Mouse (Mus musculus) neural tube, embryonic 15.5 days (tissue): ENCODE results near the gene Stx1b. TPM values are rescaled to one million over a fixed set of nuclear protein-coding genes. Genes with fewer than 3 reads are reported as not detected.

Experiments used
- ATAC-seq: fragments of 200-750 bp; cut with Nextera tagmentation; 2 replicates; pipeline ENCODE4 v1.8.0; 2017; ENCODE audit warnings: mild to moderate bottlenecking, moderate TSS enrichment, moderate library complexity; ENCODE audit not compliant: low FRiP score
- H3K27ac ChIP-seq: fragments of 300-500 bp; sonication (generic); replicated peaks from 2 replicates; pipeline ENCODE4 v1.5.1; 2015; ENCODE audit warnings: mild to moderate bottlenecking, inconsistent platforms
- H3K27me3 ChIP-seq: fragments of 300-500 bp; sonication (generic); replicated peaks from 2 replicates; pipeline ENCODE4 v1.6.1; 2015; ENCODE audit warnings: inconsistent platforms
- H3K36me3 ChIP-seq: fragments of 300-500 bp; sonication (generic); 2 replicates; pipeline ENCODE4 v1.6.1; 2015; ENCODE audit warnings: inconsistent platforms
- H3K4me1 ChIP-seq: fragments of 300-500 bp; sonication (generic); 2 replicates; pipeline ENCODE4 v1.6.1; 2015; ENCODE audit warnings: inconsistent platforms
- H3K4me2 ChIP-seq: fragments of 300-500 bp; sonication (generic); 2 replicates; pipeline ENCODE4 v1.6.1; 2015; ENCODE audit warnings: inconsistent platforms, mild to moderate bottlenecking, moderate library complexity
- H3K4me3 ChIP-seq: fragments of 300-500 bp; sonication (generic); replicated peaks from 2 replicates; pipeline ENCODE4 v1.5.1; 2015; ENCODE audit warnings: mild to moderate bottlenecking, inconsistent platforms
- H3K9ac ChIP-seq: fragments of 300-500 bp; sonication (generic); replicated peaks from 2 replicates; pipeline ENCODE4 v1.6.1; 2015; ENCODE audit warnings: mild to moderate bottlenecking, inconsistent platforms
- H3K9me3 ChIP-seq: fragments of 300-500 bp; sonication (generic); replicated peaks from 2 replicates; pipeline ENCODE4 v1.6.1; 2016; ENCODE audit warnings: inconsistent platforms
- WGBS: fragments of 180-500 bp; shearing (Covaris S2); methylation state at CpG from one replicate; pipeline ENCODE4 v1.1.7; 2015; ENCODE audit warnings: mixed read lengths; 5-methylcytosine and 5-hydroxymethylcytosine counted together
- polyA plus RNA-seq: library from polyadenylated mRNA; unstranded; fragments of >200 nt; fragmentation: Nextera tagmentation; extraction: Ambion mirVana; gene quantifications from 2 replicates; pipeline ENCODE4 v1.2.1, GENCODE M21; 2015

Gene Stx1b
- polyA plus RNA-seq, result 66.0 and 70.8 TPM in 2 replicates

GRCm38 (mm10) chr7:127824176-127824871 is at the start of gene Stx1b, which contains the start of gene Stx4a:
Gene Stx1b, minus strand, starts transcription at chr7:127824549.
Gene Stx4a, plus strand, starts transcription at chr7:127824294.
- Histone ChIP-seq H3K4me3 (peak within 1 kb of the TSS; percentile 73), H3K9ac (peak within 1 kb of the TSS; percentile 96), H3K27me3 (no peaks in the 10 kb centered on the region), H3K4me2 (peak within 1 kb of the TSS; percentile 77), H3K36me3 (0 out of 2 replicates have a peak, but pooled peaks cover 2% of the 10 kb centered on the region), H3K27ac (peak within 1 kb of the TSS; percentile 95), H3K4me1 (peaks cover 40% of the 10 kb centered on the region), H3K9me3 (no peaks in the 10 kb centered on the region)
- ATAC-seq, result peak; percentile 91
- 2% methylated on average over 34 of the region's 38 CpGs for WGBS

- H3K9ac ChIP-seq, result no peak overlapping the region
- peaks cover 47% of the 10 kb centered on the region for H3K36me3 ChIP-seq
- peaks cover 37% of the 10 kb centered on the region for H3K4me1 ChIP-seq
- no peak overlapping the region for H3K4me3 ChIP-seq
- no peaks in the 10 kb centered on the region for H3K9me3 ChIP-seq
- 87% methylated on average over 5 of the region's 5 CpGs for WGBS
- H3K27me3 ChIP-seq, result no peaks in the 10 kb centered on the region
- ATAC-seq, result no peak
- no peak overlapping the region for H3K4me2 ChIP-seq
- H3K27ac ChIP-seq, result no peak overlapping the region
These were observed 45.9 kb upstream of the Stx1b start for GRCm38 (mm10) chr7:127870136-127870821.

- H3K4me3 ChIP-seq, result no peak overlapping the region
- H3K4me2 ChIP-seq, result no peak overlapping the region
- H3K9me3 ChIP-seq, result no peaks in the 10 kb centered on the region
- no peaks in the 10 kb centered on the region for H3K27me3 ChIP-seq
- peaks cover 52% of the 10 kb centered on the region for H3K36me3 ChIP-seq
- peak overlapping the region; percentile 4; the same call in 1 of the 2 replicates for H3K27ac ChIP-seq
- ATAC-seq, result no peak
- peaks cover 32% of the 10 kb centered on the region for H3K4me1 ChIP-seq
- WGBS, result 67% methylated on average over 3 of the region's 3 CpGs
- H3K9ac ChIP-seq, result no peak overlapping the region
These were observed 44.9 kb upstream of the Stx1b start for GRCm38 (mm10) chr7:127869149-127869810.

- Histone ChIP-seq H3K9me3 (no peaks in the 10 kb centered on the region), H3K9ac (no peak overlapping the region), H3K27ac (no peak overlapping the region), H3K36me3 (peaks cover 57% of the 10 kb centered on the region), H3K4me3 (no peak overlapping the region), H3K4me2 (no peak overlapping the region), H3K27me3 (no peaks in the 10 kb centered on the region), H3K4me1 (peaks cover 18% of the 10 kb centered on the region)
- WGBS, result 97% methylated on average over 18 of the region's 18 CpGs
- ATAC-seq, result no peak
These were observed 43.3 kb upstream of the Stx1b start for GRCm38 (mm10) chr7:127867641-127868040.

DNA sequence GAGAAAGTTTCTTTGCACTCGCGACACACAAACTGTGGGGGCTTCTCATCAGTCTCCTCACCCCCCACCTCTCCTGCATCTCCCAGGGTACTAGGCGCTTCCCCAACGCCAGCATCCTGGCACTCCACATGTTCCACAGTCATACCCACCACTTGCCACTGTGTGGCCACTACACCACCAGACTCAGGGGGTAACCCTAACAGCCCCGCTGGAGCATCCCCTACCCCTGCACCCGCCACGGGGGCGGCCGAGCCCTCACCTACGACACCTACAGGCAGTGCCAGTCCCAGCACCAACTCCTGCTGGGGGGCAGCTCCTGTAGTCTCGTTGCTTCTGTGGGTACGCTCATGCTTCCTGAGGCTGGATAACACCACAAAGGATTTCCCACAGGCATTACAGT is 42.1 kb upstream of the Stx1b start:
- no peak overlapping the region for H3K4me3 ChIP-seq
- no peak overlapping the region for H3K27ac ChIP-seq
- H3K4me1 ChIP-seq, result peaks cover 11% of the 10 kb centered on the region
- ATAC-seq, result no peak
- H3K9ac ChIP-seq, result no peak overlapping the region
- H3K4me2 ChIP-seq, result no peak overlapping the region
- H3K27me3 ChIP-seq, result no peaks in the 10 kb centered on the region
- no peaks in the 10 kb centered on the region for H3K9me3 ChIP-seq
- WGBS, result 97% methylated on average over 12 of the region's 12 CpGs
- peaks cover 49% of the 10 kb centered on the region for H3K36me3 ChIP-seq

DNA sequence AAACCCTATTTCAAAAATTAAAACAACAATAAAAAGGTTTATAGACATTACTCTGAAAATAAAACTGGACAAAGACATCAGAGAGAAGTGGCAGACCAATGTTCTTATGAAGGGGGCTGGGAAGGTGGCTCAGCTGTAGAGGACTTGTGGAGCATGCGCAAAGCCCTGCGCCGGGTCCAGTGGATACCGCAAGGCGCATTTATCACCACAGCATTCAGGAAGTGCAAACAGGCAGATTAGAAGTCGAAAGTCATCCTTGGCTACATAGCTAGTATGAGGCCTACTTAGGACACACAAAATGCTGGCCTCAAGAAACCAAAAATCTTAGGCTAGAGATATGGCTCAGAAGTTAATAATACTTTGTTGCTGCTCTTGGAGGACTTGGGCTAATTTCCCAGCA is 33.9 kb upstream of the Stx1b start:
- Histone ChIP-seq H3K4me3 (no peak overlapping the region), H3K9ac (no peak overlapping the region), H3K4me1 (no peaks in the 10 kb centered on the region), H3K27ac (no peak overlapping the region), H3K4me2 (no peak overlapping the region), H3K9me3 (no peaks in the 10 kb centered on the region), H3K27me3 (no peaks in the 10 kb centered on the region), H3K36me3 (no peaks in the 10 kb centered on the region)
- ATAC-seq, result no peak
- WGBS, result 97% methylated on average over 6 of the region's 6 CpGs

DNA sequence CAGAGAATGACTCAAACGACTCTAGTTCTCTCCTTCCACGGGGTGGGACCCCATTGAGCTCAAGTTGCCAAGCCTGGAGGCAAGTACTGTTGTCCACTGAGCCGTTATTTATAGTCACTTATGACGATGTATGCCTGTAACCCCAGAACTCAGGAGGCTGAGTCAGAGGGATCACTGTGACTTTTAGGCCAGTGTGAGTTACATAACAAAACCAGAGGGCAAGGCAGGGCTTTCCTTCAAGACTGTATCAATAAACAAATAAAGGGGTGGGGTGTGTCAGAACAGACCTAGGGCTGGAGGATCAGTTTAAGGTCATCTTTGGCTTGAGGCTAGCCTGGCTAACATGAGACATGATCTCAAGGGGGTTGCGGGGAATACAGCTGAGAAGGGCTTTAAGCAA is 26.6 kb upstream of the Stx1b start:
- H3K9ac ChIP-seq, result no peak overlapping the region
- no peak overlapping the region for H3K4me2 ChIP-seq
- no peak for ATAC-seq
- no peak overlapping the region for H3K27ac ChIP-seq
- no peaks in the 10 kb centered on the region for H3K9me3 ChIP-seq
- H3K36me3 ChIP-seq, result peaks cover 8% of the 10 kb centered on the region
- H3K4me3 ChIP-seq, result no peak overlapping the region
- WGBS, result 73% methylated on average over 5 of the region's 5 CpGs
- no peaks in the 10 kb centered on the region for H3K4me1 ChIP-seq
- no peaks in the 10 kb centered on the region for H3K27me3 ChIP-seq

DNA sequence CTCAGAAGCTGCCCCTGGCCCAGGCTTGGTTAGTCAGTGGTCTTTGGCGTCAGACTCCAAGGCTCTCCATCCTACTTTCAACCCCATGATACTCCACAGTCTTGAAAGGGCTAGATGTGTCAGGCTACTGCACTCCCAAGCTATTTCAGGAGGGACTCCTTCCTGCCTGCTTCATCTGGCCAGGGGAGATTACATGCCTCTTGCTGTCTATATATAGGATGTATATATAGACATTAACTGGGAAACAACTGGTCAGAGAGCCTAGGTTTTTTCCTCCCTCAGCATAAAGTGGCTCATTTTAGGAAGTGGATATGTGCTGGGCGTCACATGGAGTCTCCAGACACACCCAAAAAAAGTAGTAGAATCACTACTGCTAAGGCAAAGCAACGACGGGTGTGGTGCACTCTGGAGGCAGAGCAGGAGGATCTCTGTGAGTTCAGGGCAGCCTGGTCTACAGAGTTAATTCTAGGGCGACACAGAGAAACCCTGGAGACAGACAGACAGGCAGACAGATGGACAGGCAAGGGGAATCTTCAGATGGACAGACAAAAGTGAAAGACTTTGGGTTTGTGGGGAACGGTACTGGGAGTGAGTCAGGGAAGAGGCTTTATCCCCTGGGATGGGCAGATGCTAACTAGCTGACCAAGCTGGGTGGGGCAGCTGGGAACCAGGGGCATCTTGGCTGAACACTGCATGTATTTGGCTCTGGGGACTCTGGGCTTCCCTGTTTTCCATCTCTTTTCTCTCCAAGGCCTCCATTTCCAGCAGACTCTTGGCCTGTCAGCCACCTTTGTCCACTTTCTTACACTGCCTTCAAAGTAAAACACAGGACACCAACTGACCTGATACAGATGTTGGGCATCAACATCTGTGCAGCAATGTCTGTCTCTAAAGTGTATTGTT is 25.9 kb upstream of the Stx1b start:
- WGBS, result 76% methylated on average over 6 of the region's 6 CpGs

DNA sequence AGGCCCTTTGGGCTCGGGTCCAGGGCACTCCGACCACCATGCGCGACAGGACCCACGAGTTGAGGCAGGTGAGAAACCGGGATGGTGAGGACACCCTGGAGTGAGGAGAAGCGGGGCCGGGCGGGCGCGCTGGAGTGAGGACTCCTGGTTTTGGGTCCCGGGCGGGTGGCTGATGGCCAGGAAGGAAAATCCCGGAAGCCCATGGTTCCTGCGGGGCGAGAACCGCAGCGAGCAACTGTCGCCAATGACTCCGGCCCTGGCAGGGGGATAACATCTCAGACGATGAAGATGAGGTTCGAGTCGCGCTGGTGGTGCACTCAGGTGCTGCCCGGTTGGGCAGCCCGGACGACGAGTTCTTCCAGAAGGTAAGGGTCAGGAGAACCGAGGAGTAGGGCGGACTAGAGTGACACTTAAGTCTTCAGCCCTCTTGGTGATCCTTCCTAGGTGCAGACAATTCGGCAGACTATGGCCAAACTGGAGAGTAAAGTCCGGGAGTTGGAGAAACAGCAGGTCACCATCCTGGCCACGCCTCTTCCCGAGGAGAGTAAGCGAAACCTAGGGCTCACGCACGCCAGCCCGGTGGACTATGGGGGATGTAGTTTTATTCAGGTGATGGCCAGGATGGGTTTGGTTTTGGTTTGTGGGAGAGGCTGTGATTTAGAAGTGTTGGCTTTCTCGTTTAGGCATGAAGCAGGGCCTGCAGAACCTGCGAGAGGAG is 17.8 kb upstream of the Stx1b start:
- under 1% methylated on average over 40 of the region's 40 CpGs for WGBS
- Histone ChIP-seq H3K27me3 (no peaks in the 10 kb centered on the region), H3K36me3 (peaks cover 10% of the 10 kb centered on the region; the same call in 1 of the 2 replicates), H3K27ac (peak overlapping the region; percentile 95), H3K4me1 (peaks cover 19% of the 10 kb centered on the region), H3K4me3 (peak overlapping the region; percentile 64), H3K9ac (peak overlapping the region; percentile 42), H3K4me2 (peak overlapping the region; percentile 82), H3K9me3 (no peaks in the 10 kb centered on the region)
- ATAC-seq, result peak; percentile 71

More for the DNA sequence above, 25.9 kb upstream of the Stx1b start:
- Histone ChIP-seq H3K27ac (no peak overlapping the region), H3K9me3 (no peaks in the 10 kb centered on the region), H3K4me3 (no peak overlapping the region), H3K4me1 (no peaks in the 10 kb centered on the region), H3K27me3 (no peaks in the 10 kb centered on the region), H3K36me3 (peaks cover 8% of the 10 kb centered on the region), H3K4me2 (no peak overlapping the region), H3K9ac (no peak overlapping the region)
- no peak for ATAC-seq

GRCm38 (mm10) chr7:127841340-127842000 is 17.1 kb upstream of the Stx1b start:
- peak overlapping the region; percentile 82 for H3K4me2 ChIP-seq
- peak overlapping the region; percentile 95 for H3K27ac ChIP-seq
- peaks cover 19% of the 10 kb centered on the region for H3K4me1 ChIP-seq
- peaks cover 8% of the 10 kb centered on the region; the same call in 1 of the 2 replicates for H3K36me3 ChIP-seq
- no peaks in the 10 kb centered on the region for H3K9me3 ChIP-seq
- ATAC-seq, result peak; percentile 94
- WGBS, result under 1% methylated on average over 43 of the region's 46 CpGs
- no peaks in the 10 kb centered on the region for H3K27me3 ChIP-seq
- H3K4me3 ChIP-seq, result peak overlapping the region; percentile 64
- peak overlapping the region; percentile 65 for H3K9ac ChIP-seq
